Mouse (Mus musculus): ENCODE results near the gene Klhdc1.

DNA sequence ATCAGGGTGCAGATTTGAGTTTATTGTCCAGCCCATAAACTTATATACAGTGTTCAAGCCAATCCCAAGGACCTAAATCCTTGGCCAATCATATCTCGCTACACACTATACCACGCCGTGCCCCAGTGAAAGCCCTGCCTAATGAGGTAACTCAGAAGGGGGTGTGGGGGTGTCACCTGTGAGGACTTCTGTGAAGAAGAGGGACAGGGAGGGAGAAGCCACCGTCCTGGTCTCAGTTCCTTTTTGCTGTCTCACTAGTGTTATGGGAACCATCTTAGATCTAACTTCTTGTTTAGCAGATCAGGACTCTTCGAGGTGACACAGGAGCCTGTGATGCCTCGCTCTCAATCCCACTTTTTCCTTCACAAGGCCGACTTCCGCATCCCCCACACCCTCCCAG, 46.6 kb downstream of the Klhdc1 start:
- TF ChIP-seq CTCF (IDR thresholded peaks at IDR 0.05) (no peak), EP300 (IDR thresholded peaks at IDR 0.05) (no peak)

All from lung, postnatal 0 days (tissue).